Mouse (Mus musculus) megakaryocyte, embryonic 14.5 days (primary cell): ENCODE measurements around the gene Pde4dip.

ENCODE experiments used
- FLI1 ChIP-seq: IDR thresholded peaks from 2 replicates; pipeline ENCODE4 v1.6.1; 2012; ENCODE audit warnings: low read length, inconsistent platforms, mixed read lengths
- GATA1 ChIP-seq: IDR thresholded peaks from 3 replicates; pipeline ENCODE4 v1.6.1; 2012; ENCODE audit warnings: mixed read lengths, low read length, inconsistent platforms, borderline replicate concordance

GRCm38 (mm10) chr3:97764152-97764551, 124.4 kb downstream of the Pde4dip start:
- TF ChIP-seq GATA1 (no peak), FLI1 (no peak)
